Mouse (Mus musculus) adrenal gland, postnatal 10 days (tissue): ENCODE data around the gene Lamtor2. TPM values are rescaled to one million over a fixed set of nuclear protein-coding genes. Genes with fewer than 3 reads are reported as not detected.

ENCODE experiments used
- DNase-seq: peaks from one replicate; pipeline ENCODE4 v3.0.0; 2021; ENCODE audit warnings: mixed read lengths
- total RNA-seq, 2 experiments: library from RNA; stranded (reverse); gene quantifications; 2 replicates each; pipeline ENCODE4 v1.2.3; 2021

Lamtor2 gene
- total RNA-seq, 2 experiments from 2014 or later: 131 to 132 TPM

- no peak for DNase-seq
Measured at GRCm38 (mm10) chr3:88543174-88543573, 9.7 kb downstream of the Lamtor2 start.

DNA sequence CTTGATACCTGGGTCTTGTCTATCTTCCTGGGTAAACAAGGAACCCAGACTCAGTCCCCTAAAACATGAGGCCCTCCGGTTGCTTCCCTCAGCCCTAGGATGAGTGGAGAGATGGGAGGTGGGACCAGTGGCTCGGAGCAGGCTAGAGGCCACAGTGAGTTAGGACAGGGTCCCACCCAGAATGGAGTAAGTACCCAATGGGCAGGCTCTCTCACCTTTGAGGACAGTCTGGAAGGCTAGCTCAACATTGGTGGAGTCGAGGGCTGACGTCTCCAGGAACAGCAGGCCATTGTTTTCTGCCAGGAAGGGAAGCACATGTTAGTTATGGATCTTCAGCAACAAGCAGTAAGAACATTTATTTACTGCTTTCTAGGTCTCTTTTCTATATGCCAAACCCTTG is 10.4 kb downstream of the Lamtor2 start:
- DNase-seq: no peak

- peak; percentile 56 for DNase-seq
Measured at GRCm38 (mm10) chr3:88541622-88542401, 11.1 kb downstream of the Lamtor2 start.

GRCm38 (mm10) chr3:88540085-88540484 is 12.8 kb downstream of the Lamtor2 start:
- DNase-seq: no peak

- DNase-seq: no peak
Measured at GRCm38 (mm10) chr3:88539397-88539796, 13.5 kb downstream of the Lamtor2 start.

- no peak for DNase-seq
Measured at GRCm38 (mm10) chr3:88538271-88539145, 14.4 kb downstream of the Lamtor2 start.

DNA sequence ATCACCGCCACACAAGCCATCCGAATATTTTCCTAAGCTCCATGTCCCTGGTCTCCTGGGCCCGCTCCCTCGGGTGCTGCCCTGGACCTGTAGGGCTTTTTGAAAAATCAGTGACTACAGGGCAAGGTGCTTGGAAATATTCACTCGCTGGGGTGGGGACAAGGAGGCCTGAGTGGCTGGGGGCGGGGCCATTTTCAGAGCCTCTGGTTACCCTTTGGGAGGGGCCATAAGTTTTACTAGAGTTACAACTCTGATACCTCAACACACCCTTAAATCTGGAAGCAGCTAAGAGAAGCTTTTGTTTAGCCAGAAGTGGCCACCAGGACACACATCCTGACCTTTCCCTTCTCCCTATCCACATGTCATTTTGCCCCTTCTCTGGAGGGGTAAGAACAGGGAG is 15.7 kb downstream of the Lamtor2 start:
- DNase-seq: no peak

DNA sequence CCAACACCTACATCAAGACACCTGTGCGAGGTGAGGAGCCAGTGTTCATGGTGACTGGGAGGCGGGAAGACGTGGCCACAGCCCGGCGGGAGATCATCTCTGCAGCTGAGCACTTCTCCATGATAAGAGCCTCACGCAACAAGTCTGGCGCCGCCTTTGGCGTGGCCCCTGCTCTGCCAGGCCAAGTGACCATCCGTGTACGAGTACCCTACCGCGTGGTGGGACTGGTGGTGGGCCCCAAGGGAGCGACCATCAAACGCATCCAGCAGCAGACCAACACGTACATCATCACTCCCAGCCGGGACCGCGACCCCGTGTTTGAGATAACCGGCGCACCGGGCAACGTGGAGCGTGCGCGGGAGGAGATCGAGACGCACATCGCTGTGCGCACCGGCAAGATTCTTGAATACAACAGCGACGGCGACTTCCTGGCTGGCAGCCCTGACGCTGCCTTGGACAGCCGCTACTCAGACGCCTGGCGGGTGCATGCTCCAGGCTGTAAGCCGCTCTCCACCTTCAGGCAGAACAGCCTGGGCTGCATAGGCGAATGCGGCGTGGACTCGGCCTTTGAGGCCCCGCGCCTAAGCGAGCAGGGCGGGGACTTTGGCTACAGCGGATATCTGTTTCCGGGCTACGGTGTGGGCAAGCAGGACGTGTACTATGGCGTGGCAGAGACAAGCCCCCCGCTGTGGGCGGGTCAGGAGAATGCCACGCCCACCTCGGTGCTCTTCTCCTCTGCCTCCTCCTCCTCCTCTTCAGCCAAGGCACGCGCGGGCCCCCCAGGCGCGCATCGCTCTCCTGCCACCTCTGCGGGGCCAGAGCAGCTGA is 16.6 kb downstream of the Lamtor2 start:
- DNase-seq: peak; percentile 81

- no peak for DNase-seq
Measured at GRCm38 (mm10) chr3:88535527-88535926, 17.3 kb downstream of the Lamtor2 start.

GRCm38 (mm10) chr3:88535005-88535404 is 17.9 kb downstream of the Lamtor2 start:
- no peak for DNase-seq

DNA sequence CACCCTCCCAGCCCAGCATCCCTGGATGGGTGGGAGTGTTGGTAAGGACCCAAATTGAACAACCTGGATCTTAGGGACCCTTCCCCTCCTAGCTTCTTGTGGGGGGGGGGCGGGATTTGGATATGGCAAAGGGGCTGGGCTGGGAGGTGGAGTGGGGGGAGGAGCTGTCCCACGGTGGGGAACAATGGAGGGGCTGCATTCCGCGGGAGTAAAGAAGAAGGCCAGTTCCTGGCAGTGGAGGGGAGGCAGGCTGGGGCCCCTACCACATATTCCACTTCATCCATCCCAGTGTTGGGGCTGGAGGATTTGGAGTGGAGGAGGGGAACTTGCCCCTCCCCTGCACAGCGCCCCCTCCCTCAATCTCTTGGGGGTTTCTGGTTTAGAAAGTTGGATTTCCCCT is 19.2 kb downstream of the Lamtor2 start:
- DNase-seq: no peak

- no peak for DNase-seq
Measured at GRCm38 (mm10) chr3:88532689-88533511, 20.0 kb downstream of the Lamtor2 start.

DNA sequence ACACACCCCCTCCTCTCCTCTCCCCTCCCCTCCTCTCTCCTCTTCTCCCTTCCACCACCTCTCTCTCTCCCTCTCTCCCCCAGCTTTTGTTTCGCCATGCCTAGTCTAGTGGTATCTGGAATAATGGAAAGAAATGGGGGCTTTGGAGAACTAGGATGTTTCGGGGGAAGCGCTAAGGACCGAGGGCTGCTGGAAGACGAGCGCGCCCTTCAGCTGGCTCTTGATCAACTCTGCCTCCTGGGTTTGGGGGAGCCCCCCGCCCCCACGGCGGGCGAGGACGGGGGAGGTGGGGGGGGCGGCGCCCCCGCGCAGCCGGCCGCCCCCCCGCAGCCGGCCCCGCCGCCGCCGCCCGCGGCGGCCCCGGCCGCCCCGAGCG is 20.6 kb downstream of the Lamtor2 start, which contains the start of gene Mex3a:
Gene Mex3a, plus strand, starts transcription at position 97 of the 376 bp plus-strand sequence.
- DNase-seq: no peak

GRCm38 (mm10) chr3:88531348-88532298 is 21.3 kb downstream of the Lamtor2 start:
- DNase-seq: peak; percentile 92

- DNase-seq: no peak
Measured at GRCm38 (mm10) chr3:88530082-88530864, 22.6 kb downstream of the Lamtor2 start.

DNA sequence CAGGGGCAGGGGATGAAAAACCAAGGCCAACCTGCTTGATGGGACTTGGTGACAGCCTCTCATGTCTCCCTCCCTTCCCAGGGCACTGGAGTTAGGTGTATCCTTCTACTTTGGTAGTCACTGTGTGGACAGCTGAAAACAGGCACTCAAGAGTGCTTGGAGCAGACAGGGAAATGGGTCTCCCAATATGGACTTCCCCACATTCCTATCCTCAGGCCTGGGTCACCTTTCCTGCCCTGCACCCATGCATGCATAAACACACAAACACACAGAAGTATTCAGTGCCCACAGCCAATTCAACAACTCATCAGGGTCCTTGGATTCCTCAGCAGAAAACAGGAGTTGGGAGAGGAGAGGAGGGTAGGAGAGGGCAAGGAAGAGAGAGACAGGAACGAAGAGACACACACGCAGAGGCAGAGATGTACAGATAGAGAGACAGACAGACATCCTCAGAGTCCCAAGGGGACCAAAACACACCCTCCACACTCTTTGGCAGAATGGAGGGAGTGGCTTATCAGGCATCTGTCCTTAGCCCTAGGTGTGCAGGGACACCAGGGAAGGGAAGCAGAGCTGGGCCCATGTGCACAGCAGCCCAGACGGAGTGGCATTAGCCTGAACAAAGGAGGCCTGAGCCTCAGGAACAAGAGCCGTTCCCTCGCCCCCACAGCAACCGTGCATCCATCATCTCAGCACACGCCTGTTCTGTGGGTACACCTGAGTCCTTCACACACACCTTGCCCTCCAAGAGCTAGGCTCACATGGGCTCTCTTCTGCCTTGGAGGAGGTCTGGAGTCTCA is 23.5 kb downstream of the Lamtor2 start:
- no peak for DNase-seq

DNA sequence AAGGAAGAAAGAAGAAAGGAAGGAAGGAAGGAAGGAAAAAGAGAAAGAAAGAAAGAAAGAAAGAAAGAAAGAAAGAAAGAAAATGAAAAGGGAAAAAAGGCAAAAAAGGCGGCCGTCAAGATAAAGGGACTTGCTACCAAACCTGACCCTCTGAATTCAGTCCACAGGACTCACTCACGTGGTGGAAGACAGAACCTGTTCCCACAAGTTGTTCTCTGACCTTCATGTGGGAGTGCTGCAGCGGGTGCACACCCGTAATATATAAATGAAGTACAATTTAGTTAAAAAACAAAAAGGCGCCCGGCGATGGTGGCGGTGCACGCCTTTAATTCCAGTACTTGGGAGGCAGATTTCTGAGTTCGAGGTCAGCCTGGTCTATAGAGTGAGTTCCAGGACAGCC is 24.2 kb downstream of the Lamtor2 start:
- no peak for DNase-seq

DNA sequence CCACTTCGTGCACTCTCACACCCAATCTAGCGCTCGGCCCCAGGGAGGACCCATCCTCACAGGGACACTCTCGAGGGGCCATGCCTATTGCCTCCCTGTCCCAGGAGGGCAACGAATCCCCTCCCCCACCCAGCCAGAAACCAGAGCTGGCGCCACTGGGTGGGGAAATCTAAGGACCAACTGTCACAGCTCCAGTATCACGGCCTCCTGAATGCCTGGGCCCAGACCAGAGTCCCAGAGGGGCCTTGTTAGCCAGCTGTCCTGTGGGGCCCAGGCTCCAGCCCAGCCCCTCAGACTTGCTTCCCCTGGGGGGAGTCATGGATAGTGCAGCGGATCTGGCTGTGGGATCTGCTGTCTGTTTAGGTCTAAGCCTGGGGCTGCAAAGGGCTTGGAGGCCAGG is 25.3 kb downstream of the Lamtor2 start:
- no peak for DNase-seq
